Mouse (Mus musculus) brown adipose tissue, adult 24 weeks (tissue): ENCODE results near the gene Ncf1. TPM values are rescaled to one million over a fixed set of nuclear protein-coding genes. Genes with fewer than 3 reads are reported as not detected.

Experiments used
- H3K27ac ChIP-seq: fragments of 200-500 bp; replicated peaks from 2 replicates; pipeline ENCODE4 v1.5.1; 2012; ENCODE audit warnings: low read depth, mild to moderate bottlenecking, low read length
- H3K4me1 ChIP-seq: fragments of 200-500 bp; 2 replicates; pipeline ENCODE4 v1.6.1; 2012; ENCODE audit warnings: low read length, mixed read lengths; ENCODE audit not compliant: control insufficient read depth, insufficient read depth, insufficient read length
- H3K4me3 ChIP-seq: fragments of 200-500 bp; 2 replicates; pipeline ENCODE4 v1.5.1; 2012; ENCODE audit warnings: low read depth, mild to moderate bottlenecking, low read length, moderate library complexity; ENCODE audit not compliant: insufficient read depth
- polyA plus RNA-seq: library from polyadenylated mRNA; stranded (reverse); fragments of >200 nt; gene quantifications from 2 replicates; pipeline ENCODE4 v1.2.4, GENCODE M21; 2012; ENCODE audit not compliant: missing spikeins, insufficient read depth, insufficient read length

The Ncf1 gene
- polyA plus RNA-seq, 1 experiment, result 1.9 TPM

DNA sequence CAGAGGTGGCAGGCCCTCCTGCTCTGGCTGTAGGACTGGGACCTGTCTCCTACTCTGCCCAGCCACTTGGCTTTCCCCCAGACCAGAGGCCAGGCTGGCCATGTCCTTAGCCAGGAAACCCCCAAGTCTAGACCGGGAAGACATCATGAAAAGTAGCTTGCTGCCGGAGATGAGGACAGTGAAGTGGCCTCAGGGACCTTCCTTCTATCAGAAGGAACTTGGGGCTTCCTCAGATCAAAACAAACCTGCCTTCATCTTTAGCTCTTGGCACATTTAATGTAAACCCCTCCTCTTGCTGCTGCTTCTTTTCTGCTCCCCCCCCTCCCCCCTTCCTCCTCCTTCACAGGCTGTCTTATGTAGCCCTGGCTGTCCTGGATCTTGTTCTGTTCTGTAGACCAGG, 4.8 kb upstream of the Ncf1 start:
- H3K4me1 ChIP-seq, result peaks cover 12% of the 10 kb centered on the region; the same call in 1 of the 2 replicates
- H3K27ac ChIP-seq, result 0 out of 2 replicates have a peak overlapping the region, but pooled peaks have one; percentile 20
- no peak overlapping the region for H3K4me3 ChIP-seq

DNA sequence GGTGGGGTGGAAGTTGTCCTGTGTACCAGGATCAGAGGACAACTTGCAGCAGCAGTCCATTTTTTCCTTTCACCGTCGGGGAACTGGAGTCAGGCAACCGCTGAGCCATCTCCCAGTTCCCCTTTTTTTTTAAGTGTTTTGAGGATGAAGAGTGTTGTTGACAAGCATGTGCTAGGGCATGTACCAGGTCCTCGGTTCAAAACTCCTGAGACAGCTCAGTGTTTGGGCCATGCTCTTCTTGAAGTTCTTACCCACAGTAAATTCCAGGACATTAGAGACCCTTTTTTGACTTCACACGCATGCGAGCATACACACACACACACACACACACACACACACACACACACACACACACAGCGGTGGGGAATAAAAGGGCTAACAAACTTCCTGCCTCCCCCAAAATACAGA, 3.8 kb upstream of the Ncf1 start:
- peaks cover 12% of the 10 kb centered on the region; the same call in 1 of the 2 replicates for H3K4me1 ChIP-seq
- H3K4me3 ChIP-seq, result no peak overlapping the region
- H3K27ac ChIP-seq, result peak overlapping the region; percentile 45

GRCm38 (mm10) chr5:134232568-134232967, 3.1 kb upstream of the Ncf1 start:
- H3K4me3 ChIP-seq, result no peak overlapping the region
- H3K4me1 ChIP-seq, result peaks cover 12% of the 10 kb centered on the region; the same call in 1 of the 2 replicates
- H3K27ac ChIP-seq, result peak overlapping the region; percentile 30; the same call in 1 of the 2 replicates

DNA sequence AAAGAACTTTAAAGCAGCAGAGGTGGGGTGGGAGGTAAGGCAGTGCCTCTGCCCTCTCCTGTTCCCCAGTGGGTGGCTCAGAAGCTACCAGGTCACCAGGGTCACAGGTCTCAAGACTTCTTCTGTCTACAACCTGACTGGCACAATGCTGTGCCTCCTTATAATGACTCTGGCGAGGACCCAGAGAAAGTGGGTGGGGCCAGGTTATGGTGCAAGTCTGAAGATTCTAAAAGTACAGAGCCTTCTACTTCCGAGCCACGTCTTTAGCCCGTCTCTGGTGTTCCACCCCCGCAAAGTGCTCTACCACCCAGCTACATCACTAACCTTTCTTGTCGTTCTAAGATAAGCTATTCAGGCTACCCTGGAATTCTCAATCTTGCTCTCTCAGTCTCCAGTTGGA, 2.7 kb upstream of the Ncf1 start:
- Histone ChIP-seq H3K27ac (peak overlapping the region; percentile 45; the same call in 1 of the 2 replicates), H3K4me3 (no peak overlapping the region), H3K4me1 (peaks cover 12% of the 10 kb centered on the region; the same call in 1 of the 2 replicates)

- H3K4me1 ChIP-seq, result peaks cover 12% of the 10 kb centered on the region; the same call in 1 of the 2 replicates
- no peak overlapping the region for H3K4me3 ChIP-seq
- H3K27ac ChIP-seq, result peak overlapping the region; percentile 38; the same call in 1 of the 2 replicates
These were observed 2.0 kb upstream of the Ncf1 start for GRCm38 (mm10) chr5:134231376-134231775.

- H3K4me3 ChIP-seq, result peak overlapping the region; percentile 37
- peak overlapping the region; percentile 44; the same call in 1 of the 2 replicates for H3K27ac ChIP-seq
These were observed 1.2 kb downstream of the Ncf1 start for GRCm38 (mm10) chr5:134228249-134228638.

GRCm38 (mm10) chr5:134227574-134228248, 1.7 kb downstream of the Ncf1 start:
- H3K4me1 ChIP-seq, result peaks cover 7% of the 10 kb centered on the region; the same call in 1 of the 2 replicates
- no peak overlapping the region for H3K27ac ChIP-seq
- no peak overlapping the region for H3K4me3 ChIP-seq

More at GRCm38 (mm10) chr5:134228249-134228638, 1.2 kb downstream of the Ncf1 start:
- peaks cover 7% of the 10 kb centered on the region; the same call in 1 of the 2 replicates for H3K4me1 ChIP-seq

GRCm38 (mm10) chr5:134226946-134227345, 2.5 kb downstream of the Ncf1 start:
- Histone ChIP-seq H3K4me1 (peaks cover under 1% of the 10 kb centered on the region; the same call in 1 of the 2 replicates), H3K4me3 (no peak overlapping the region), H3K27ac (no peak overlapping the region)

DNA sequence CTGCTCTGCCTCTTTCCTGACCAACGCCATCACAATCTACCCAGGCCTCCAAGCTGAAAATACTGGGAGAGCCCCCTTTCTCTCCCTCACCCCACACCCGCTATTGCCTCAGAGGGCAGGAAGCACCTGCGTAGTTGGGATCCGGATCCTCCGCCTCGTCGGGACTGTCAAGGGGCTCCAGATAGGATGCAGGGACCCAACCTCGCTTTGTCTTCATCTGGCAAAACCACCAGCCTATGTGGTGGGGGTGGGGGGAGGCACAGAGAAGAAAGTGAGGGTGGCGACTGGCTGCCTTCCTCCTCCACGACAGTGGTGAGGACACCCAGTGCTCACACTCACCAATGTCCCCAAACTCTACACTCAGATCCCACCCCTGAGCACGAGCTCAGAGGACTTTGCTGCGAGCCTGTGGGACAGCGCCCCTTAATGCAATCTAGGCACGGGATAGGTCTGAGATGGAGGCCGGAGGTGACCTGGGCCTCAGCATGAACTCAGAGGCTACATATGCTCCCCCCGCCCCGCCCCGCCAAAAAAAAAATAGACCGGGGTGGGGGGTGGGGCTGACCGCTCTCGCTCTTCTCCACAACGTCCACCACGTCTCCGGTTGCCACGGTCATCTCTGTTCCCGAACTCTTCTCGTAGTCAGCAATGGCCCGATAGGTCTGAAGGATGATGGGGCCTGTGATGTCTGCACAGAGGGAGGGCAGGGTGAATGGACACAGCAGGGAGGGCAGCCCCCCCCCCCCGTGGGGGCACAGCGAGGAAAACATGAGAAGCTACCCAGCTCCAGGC, 4.1 kb downstream of the Ncf1 start:
- H3K27ac ChIP-seq, result no peak overlapping the region
- H3K4me1 ChIP-seq, result 0 out of 2 replicates have a peak, but pooled peaks cover 6% of the 10 kb centered on the region
- H3K4me3 ChIP-seq, result no peak overlapping the region

- 0 out of 2 replicates have a peak, but pooled peaks cover 6% of the 10 kb centered on the region for H3K4me1 ChIP-seq
- no peak overlapping the region for H3K27ac ChIP-seq
- H3K4me3 ChIP-seq, result 0 out of 2 replicates have a peak overlapping the region, but pooled peaks have one; percentile 10
These were observed 7.7 kb downstream of the Ncf1 start for GRCm38 (mm10) chr5:134221708-134222150.

DNA sequence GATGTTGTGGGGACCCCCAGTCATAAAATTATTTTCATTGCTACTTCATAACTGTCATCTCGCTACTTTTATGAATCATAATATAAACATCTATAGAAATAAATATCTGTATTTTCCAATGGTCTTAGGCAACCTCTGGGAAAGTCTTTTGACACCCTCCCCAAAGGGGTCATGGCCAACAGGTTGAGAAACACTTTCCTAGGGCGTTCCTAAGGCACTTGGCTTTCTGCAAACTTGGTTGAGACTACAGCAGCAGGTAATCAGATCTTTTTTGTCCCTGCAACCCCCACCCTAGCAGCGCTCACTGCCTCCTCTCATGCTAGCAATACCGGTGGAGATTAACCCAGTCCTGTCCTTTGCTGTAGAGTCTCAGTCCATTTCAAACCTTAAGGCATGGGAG, 8.1 kb downstream of the Ncf1 start:
- Histone ChIP-seq H3K4me3 (no peak overlapping the region), H3K27ac (no peak overlapping the region), H3K4me1 (0 out of 2 replicates have a peak, but pooled peaks cover 6% of the 10 kb centered on the region)

- H3K4me3 ChIP-seq, result no peak overlapping the region
- H3K27ac ChIP-seq, result no peak overlapping the region
- 0 out of 2 replicates have a peak, but pooled peaks cover 6% of the 10 kb centered on the region for H3K4me1 ChIP-seq
These were observed 11.5 kb downstream of the Ncf1 start for GRCm38 (mm10) chr5:134217900-134218299.

DNA sequence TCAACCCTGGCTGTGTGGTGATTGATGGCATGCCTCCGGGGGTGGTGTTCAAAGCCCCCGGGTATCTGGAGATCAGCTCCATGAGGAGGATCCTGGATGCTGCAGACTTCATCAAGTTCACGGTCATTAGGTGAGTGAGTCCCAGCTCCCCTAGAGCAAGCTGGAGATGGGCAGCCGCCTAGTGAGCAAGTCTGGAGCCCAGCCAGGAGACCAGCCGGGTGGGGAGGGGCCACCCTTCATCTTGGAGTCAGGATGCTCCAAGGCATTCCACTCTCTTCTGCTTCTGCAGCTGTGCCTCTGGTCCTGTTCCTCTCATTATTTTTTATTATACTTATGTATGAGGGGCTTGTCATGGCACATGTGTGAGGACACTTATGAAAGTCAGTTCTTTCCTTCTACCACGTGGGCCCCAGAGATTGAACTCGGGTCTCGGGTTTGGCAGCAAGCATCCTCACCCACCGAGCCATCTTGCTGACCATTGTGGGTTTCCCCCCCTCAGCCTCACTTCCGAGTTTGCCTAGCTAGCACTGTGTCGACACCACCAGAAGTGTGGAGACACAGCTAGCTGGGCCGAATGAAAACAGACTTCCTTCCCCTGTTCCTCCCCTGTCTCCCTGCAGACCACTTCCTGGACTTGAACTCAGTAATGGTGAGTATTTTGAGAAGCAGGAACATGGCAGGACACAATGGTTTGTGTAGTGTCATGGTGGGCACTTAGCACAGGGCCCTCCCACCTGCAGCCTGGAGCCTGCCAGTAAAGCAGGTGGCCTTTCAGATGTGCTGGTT, 15.2 kb downstream of the Ncf1 start:
- Histone ChIP-seq H3K4me3 (no peak overlapping the region), H3K4me1 (no peaks in the 10 kb centered on the region), H3K27ac (no peak overlapping the region)

DNA sequence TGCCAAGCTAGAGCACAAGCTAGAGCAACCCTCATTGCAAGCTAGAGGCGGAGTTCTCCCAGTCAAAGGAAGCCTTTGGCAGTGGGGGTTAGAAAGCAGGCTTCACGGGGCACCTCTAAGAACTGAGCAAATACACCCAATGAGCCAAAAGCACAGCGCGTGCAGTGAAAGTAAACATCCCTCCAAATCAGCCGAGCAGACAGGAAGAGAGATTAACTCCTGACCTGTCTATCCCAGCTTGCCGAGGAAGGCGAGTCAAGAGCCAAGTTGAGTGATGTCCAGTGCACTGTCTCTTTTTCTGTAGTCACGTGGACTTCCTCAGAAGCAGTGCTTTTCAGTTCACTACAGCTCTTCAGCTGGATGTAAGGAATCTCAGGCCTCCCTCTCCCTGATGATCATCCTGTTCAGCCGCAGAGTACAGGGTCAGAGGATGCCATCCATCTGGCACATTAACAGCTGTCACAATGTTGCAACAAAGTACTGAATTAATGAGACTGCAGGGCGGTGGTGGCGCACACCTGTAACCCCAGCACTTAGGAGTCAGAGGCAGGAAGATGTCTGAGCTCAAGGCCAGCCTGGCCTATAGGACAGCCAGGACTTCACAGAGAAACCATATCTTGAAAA, 19.4 kb downstream of the Ncf1 start:
- no peak overlapping the region for H3K27ac ChIP-seq
- H3K4me3 ChIP-seq, result no peak overlapping the region
- H3K4me1 ChIP-seq, result no peaks in the 10 kb centered on the region
